Mouse (Mus musculus) neural tube, embryonic 13.5 days (tissue): Measurements from ENCODE around the gene Lrrc20. TPM values are rescaled to one million over a fixed set of nuclear protein-coding genes. Genes with fewer than 3 reads are reported as not detected.

Source experiments
- ATAC-seq: fragments of 200-750 bp; cut with Nextera tagmentation; 2 replicates; pipeline ENCODE4 v1.8.0; 2017; ENCODE audit warnings: low read depth, mild to moderate bottlenecking, moderate TSS enrichment, moderate library complexity
- H3K27ac ChIP-seq: fragments of 300-500 bp; sonication (generic); replicated peaks from 2 replicates; pipeline ENCODE4 v1.5.1; 2015; ENCODE audit warnings: moderate library complexity, mild to moderate bottlenecking, inconsistent platforms
- H3K27me3 ChIP-seq: fragments of 300-500 bp; sonication (generic); 2 replicates; pipeline ENCODE4 v1.6.1; 2015; ENCODE audit warnings: mild to moderate bottlenecking, inconsistent platforms
- H3K36me3 ChIP-seq: fragments of 300-500 bp; sonication (generic); 2 replicates; pipeline ENCODE4 v1.6.1; 2015; ENCODE audit warnings: mild to moderate bottlenecking, inconsistent platforms
- H3K4me1 ChIP-seq: fragments of 300-500 bp; sonication (generic); replicated peaks from 2 replicates; pipeline ENCODE4 v1.6.1; 2015; ENCODE audit warnings: inconsistent platforms
- H3K4me2 ChIP-seq: fragments of 300-500 bp; sonication (generic); 2 replicates; pipeline ENCODE4 v1.6.1; 2015; ENCODE audit warnings: inconsistent platforms, mild to moderate bottlenecking, moderate library complexity
- H3K4me3 ChIP-seq: fragments of 300-500 bp; sonication (generic); 2 replicates; pipeline ENCODE4 v1.5.1; 2015; ENCODE audit warnings: mild to moderate bottlenecking, inconsistent platforms
- H3K9ac ChIP-seq: fragments of 300-500 bp; sonication (generic); 2 replicates; pipeline ENCODE4 v1.6.1; 2015; ENCODE audit warnings: moderate library complexity, mild to moderate bottlenecking, inconsistent platforms
- H3K9me3 ChIP-seq: fragments of 300-500 bp; sonication (generic); 2 replicates; pipeline ENCODE4 v1.6.1; 2016; ENCODE audit warnings: inconsistent platforms
- WGBS: fragments of 180-500 bp; shearing (Covaris S2); methylation state at CpG from one replicate; pipeline ENCODE4 v1.1.7; 2015; 5-methylcytosine and 5-hydroxymethylcytosine counted together
- polyA plus RNA-seq: library from polyadenylated mRNA; unstranded; fragments of >200 nt; fragmentation: Nextera tagmentation; extraction: Ambion mirVana; gene quantifications from 2 replicates; pipeline ENCODE4 v1.2.1, GENCODE M21; 2015

Lrrc20 gene
- polyA plus RNA-seq, 1 experiment from 2014 or later = 15.0 TPM

- Histone ChIP-seq H3K27me3 (no peaks in the 10 kb centered on the region), H3K4me3 (no peak overlapping the region), H3K9me3 (no peaks in the 10 kb centered on the region), H3K36me3 (no peaks in the 10 kb centered on the region), H3K4me1 (peaks cover 15% of the 10 kb centered on the region), H3K27ac (no peak overlapping the region), H3K9ac (no peak overlapping the region), H3K4me2 (no peak overlapping the region)
- no peak for ATAC-seq
- WGBS = 72% methylated on average over 6 of the region's 6 CpGs
These were observed 45.1 kb downstream of the Lrrc20 start for GRCm38 (mm10) chr10:61520714-61521113.

GRCm38 (mm10) chr10:61530936-61531335 is 55.3 kb downstream of the Lrrc20 start:
- no peak overlapping the region for H3K4me3 ChIP-seq
- WGBS = 91% methylated on average over 3 of the region's 3 CpGs
- H3K36me3 ChIP-seq = peaks cover 10% of the 10 kb centered on the region; the same call in 1 of the 2 replicates
- H3K4me1 ChIP-seq = peaks cover 34% of the 10 kb centered on the region
- H3K9ac ChIP-seq = no peak overlapping the region
- H3K27me3 ChIP-seq = no peaks in the 10 kb centered on the region
- H3K4me2 ChIP-seq = no peak overlapping the region
- ATAC-seq = no peak
- no peak overlapping the region for H3K27ac ChIP-seq
- H3K9me3 ChIP-seq = no peaks in the 10 kb centered on the region

- ATAC-seq = no peak
- H3K27me3 ChIP-seq = no peaks in the 10 kb centered on the region
- 0 out of 2 replicates have a peak, but pooled peaks cover 2% of the 10 kb centered on the region for H3K36me3 ChIP-seq
- H3K4me2 ChIP-seq = no peak overlapping the region
- H3K4me1 ChIP-seq = peaks cover 57% of the 10 kb centered on the region
- H3K9me3 ChIP-seq = no peaks in the 10 kb centered on the region
- H3K9ac ChIP-seq = no peak overlapping the region
- H3K27ac ChIP-seq = peak overlapping the region; percentile 87
- 45% methylated on average over 7 of the region's 7 CpGs for WGBS
- no peak overlapping the region for H3K4me3 ChIP-seq
These were observed 57.7 kb downstream of the Lrrc20 start for GRCm38 (mm10) chr10:61533285-61533684.

GRCm38 (mm10) chr10:61534371-61535101 is 58.9 kb downstream of the Lrrc20 start:
- Histone ChIP-seq H3K27ac (peak overlapping the region; percentile 87), H3K4me3 (no peak overlapping the region), H3K27me3 (no peaks in the 10 kb centered on the region), H3K36me3 (no peaks in the 10 kb centered on the region), H3K9me3 (no peaks in the 10 kb centered on the region), H3K4me1 (peaks cover 66% of the 10 kb centered on the region), H3K4me2 (no peak overlapping the region), H3K9ac (peak overlapping the region; percentile 49)
- 26% methylated on average over 3 of the region's 3 CpGs for WGBS
- peak; percentile 68 for ATAC-seq

- H3K27ac ChIP-seq = peak overlapping the region; percentile 87
- H3K4me3 ChIP-seq = no peak overlapping the region
- no peaks in the 10 kb centered on the region for H3K9me3 ChIP-seq
- no peaks in the 10 kb centered on the region for H3K27me3 ChIP-seq
- H3K9ac ChIP-seq = peak overlapping the region; percentile 49
- 73% methylated on average over 4 of the region's 4 CpGs for WGBS
- H3K4me2 ChIP-seq = no peak overlapping the region
- ATAC-seq = no peak
- no peaks in the 10 kb centered on the region for H3K36me3 ChIP-seq
- H3K4me1 ChIP-seq = peaks cover 71% of the 10 kb centered on the region
These were observed 59.8 kb downstream of the Lrrc20 start for GRCm38 (mm10) chr10:61535441-61535840.

GRCm38 (mm10) chr10:61536130-61537035 is 60.8 kb downstream of the Lrrc20 start:
- 0 out of 2 replicates have a peak overlapping the region, but pooled peaks have one; percentile 9 for H3K9ac ChIP-seq
- peaks cover 72% of the 10 kb centered on the region for H3K4me1 ChIP-seq
- H3K4me2 ChIP-seq = peak overlapping the region; percentile 18; the same call in 1 of the 2 replicates
- H3K36me3 ChIP-seq = no peaks in the 10 kb centered on the region
- H3K9me3 ChIP-seq = no peaks in the 10 kb centered on the region
- H3K27ac ChIP-seq = peak overlapping the region; percentile 87
- H3K4me3 ChIP-seq = no peak overlapping the region
- no peaks in the 10 kb centered on the region for H3K27me3 ChIP-seq
- WGBS = 33% methylated on average over 20 of the region's 20 CpGs
- ATAC-seq = peak; percentile 37

GRCm38 (mm10) chr10:61537036-61537380 is 61.4 kb downstream of the Lrrc20 start:
- no peaks in the 10 kb centered on the region for H3K27me3 ChIP-seq
- H3K9ac ChIP-seq = no peak overlapping the region
- H3K9me3 ChIP-seq = no peaks in the 10 kb centered on the region
- 80% methylated on average over 5 of the region's 5 CpGs for WGBS
- no peaks in the 10 kb centered on the region for H3K36me3 ChIP-seq
- ATAC-seq = no peak
- H3K4me1 ChIP-seq = peaks cover 72% of the 10 kb centered on the region
- no peak overlapping the region for H3K4me3 ChIP-seq
- no peak overlapping the region for H3K4me2 ChIP-seq
- H3K27ac ChIP-seq = peak overlapping the region; percentile 87; the same call in 1 of the 2 replicates

GRCm38 (mm10) chr10:61538446-61538845 is 62.8 kb downstream of the Lrrc20 start:
- Histone ChIP-seq H3K27me3 (no peaks in the 10 kb centered on the region), H3K4me2 (no peak overlapping the region), H3K4me1 (peaks cover 67% of the 10 kb centered on the region), H3K9me3 (no peaks in the 10 kb centered on the region), H3K27ac (no peak overlapping the region), H3K4me3 (no peak overlapping the region), H3K9ac (no peak overlapping the region), H3K36me3 (no peaks in the 10 kb centered on the region)
- 23% methylated on average over 4 of the region's 4 CpGs for whole genome bisulfite sequencing
- ATAC-seq = no peak

GRCm38 (mm10) chr10:61544127-61544862 is 68.7 kb downstream of the Lrrc20 start:
- Histone ChIP-seq H3K27me3 (no peaks in the 10 kb centered on the region), H3K9ac (no peak overlapping the region), H3K4me1 (peaks cover 23% of the 10 kb centered on the region), H3K4me2 (no peak overlapping the region), H3K9me3 (no peaks in the 10 kb centered on the region), H3K27ac (no peak overlapping the region), H3K36me3 (0 out of 2 replicates have a peak, but pooled peaks cover 3% of the 10 kb centered on the region), H3K4me3 (no peak overlapping the region)
- no peak for ATAC-seq
- WGBS = 56% methylated on average over 12 of the region's 12 CpGs

- no peak overlapping the region for H3K27ac ChIP-seq
- 0 out of 2 replicates have a peak, but pooled peaks cover 3% of the 10 kb centered on the region for H3K36me3 ChIP-seq
- ATAC-seq = no peak
- no peaks in the 10 kb centered on the region for H3K9me3 ChIP-seq
- no peaks in the 10 kb centered on the region for H3K27me3 ChIP-seq
- no peak overlapping the region for H3K4me2 ChIP-seq
- 79% methylated on average over 9 of the region's 9 CpGs for WGBS
- no peak overlapping the region for H3K4me3 ChIP-seq
- no peak overlapping the region for H3K9ac ChIP-seq
- H3K4me1 ChIP-seq = peaks cover 25% of the 10 kb centered on the region
These were observed 69.3 kb downstream of the Lrrc20 start for GRCm38 (mm10) chr10:61544863-61545240.

- H3K4me1 ChIP-seq = peaks cover 13% of the 10 kb centered on the region
- H3K9ac ChIP-seq = no peak overlapping the region
- WGBS = 61% methylated on average over 8 of the region's 8 CpGs
- no peaks in the 10 kb centered on the region for H3K9me3 ChIP-seq
- peak overlapping the region; percentile 49; the same call in 1 of the 2 replicates for H3K27ac ChIP-seq
- H3K36me3 ChIP-seq = 0 out of 2 replicates have a peak, but pooled peaks cover 3% of the 10 kb centered on the region
- ATAC-seq = peak; percentile 70
- H3K4me3 ChIP-seq = no peak overlapping the region
- no peak overlapping the region for H3K4me2 ChIP-seq
- no peaks in the 10 kb centered on the region for H3K27me3 ChIP-seq
These were observed 74.5 kb downstream of the Lrrc20 start for GRCm38 (mm10) chr10:61550106-61550505.
